Mouse (Mus musculus) frontal cortex, adult 2 months (tissue): Measurements from ENCODE around the gene Scgb2b20. TPM values are rescaled to one million over a fixed set of nuclear protein-coding genes. Genes with fewer than 3 reads are reported as not detected.
"Not testable (repeated sequence)": the region's sequence is repeated elsewhere in the genome, so short reads cannot be mapped to it uniquely, and the experiment has no call there.

Experiments
- DNase-seq, 2 experiments: peaks; one replicate each; pipeline ENCODE4 v3.0.0; 2022; ENCODE audit warnings: low spot score in 1 of 2; ENCODE audit errors: extremely low spot score in 1 of 2
- polyA plus RNA-seq: library from polyadenylated mRNA; depleted of rRNA; stranded (reverse); fragments of >200 nt; gene quantifications from 2 replicates; pipeline ENCODE4 v1.2.3, GENCODE M21; 2012; rRNA removed

Scgb2b20 gene
- not detected in 2 replicates for polyA plus RNA-seq

DNA sequence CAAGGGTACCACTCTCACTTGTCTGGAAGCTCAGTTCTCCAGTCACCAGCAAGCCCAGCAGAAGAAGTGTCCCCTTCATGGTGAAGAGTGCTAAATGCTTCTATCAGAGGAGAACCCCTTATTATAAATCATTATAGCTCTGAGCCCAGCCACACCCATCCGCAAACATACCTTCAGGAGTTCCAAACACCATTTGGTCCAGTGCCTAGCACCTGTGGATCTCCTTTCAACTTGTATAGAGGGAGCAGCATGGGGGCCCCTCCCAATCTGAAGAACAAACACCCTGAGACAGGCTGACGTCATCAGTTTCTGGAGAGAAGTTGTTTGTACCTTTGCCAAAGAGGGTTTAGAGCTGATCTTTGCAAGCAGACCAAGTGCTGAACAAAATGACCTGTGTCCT lies at the start of gene Scgb2b20:
TSS of gene Scgb2b20 (minus strand) at position 101 of the 400 bp plus-strand sequence.
- DNase-seq: not testable (repeated sequence)

DNA sequence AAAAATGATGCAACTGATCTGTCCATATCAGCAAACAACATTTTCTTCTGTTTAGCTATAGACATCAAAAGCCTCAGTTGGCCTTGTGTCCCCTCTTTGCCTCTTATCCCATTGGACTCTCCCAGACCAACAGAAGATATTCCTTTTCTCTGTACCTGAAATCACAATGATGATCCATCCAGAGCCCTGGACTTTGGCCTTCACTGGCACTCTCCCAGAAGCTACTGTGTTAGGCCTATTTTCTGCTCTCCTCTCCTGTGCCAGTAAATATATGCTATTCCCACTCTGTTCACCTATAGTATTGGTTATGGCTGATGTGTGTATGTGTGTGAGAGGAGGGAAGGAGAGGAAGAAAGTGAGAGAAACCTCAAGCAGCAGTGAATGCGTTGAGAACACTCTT lies 43.6 kb upstream of the Scgb2b20 start:
- DNase-seq: not testable (repeated sequence)

DNA sequence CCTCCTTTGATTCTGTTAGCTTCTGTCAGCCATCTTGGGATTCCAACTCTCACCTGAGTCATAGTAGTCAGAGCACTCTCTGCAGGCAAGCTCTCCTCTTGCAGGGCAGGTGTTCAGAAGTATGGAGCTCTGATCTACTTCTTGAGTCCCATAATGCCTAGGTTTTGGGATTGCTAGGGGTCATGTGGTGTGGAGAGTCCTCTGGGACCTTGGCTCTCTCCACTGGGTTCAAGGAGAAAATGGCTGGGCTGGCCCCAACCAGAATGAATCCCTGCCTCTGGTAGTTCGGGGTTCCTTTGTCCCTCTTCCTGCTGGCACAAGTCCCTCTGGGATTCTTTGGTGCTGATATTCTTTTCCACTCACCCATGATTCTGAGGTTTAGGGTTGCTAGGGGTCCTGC lies 35.5 kb upstream of the Scgb2b20 start:
- no peak for DNase-seq

DNA sequence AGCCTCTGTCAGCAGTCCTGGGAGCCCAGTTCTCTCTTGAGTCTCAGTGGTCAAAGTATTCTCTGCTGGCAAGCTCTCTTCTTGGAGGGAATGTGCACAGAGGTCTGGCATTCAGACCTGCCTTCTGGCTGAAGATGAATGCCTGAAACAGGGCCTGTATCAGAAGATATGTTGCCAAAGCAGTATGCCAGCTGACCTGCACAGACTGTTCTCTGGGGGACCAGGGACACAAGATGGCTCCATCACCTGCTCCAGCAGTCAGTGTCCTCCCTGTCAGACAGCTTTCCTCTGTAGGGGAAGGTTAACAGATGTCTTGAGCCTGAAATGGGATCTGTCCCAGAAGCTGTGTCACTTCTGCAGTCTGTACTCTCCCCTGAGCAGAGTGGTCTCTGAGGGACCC lies 33.6 kb upstream of the Scgb2b20 start:
- DNase-seq: not testable (repeated sequence)

DNA sequence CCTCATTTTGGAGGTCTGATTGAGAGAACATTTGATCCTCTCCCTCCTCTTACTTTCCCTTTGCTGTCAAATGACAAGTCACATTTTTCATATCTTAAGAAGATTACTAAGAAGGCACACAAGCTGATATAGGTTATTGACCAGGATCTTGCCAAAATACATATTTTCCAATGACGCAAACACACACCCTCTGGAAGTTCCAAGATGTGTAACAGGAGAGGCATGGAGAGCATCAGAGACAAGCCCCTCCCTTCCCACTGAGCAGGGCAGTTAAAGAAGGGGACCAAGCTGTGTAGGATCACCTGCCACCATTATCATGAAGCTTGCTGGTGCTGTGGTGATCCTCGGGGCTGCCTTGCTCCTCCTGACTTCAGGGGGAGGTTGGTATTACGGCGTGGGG lies 6.8 kb upstream of the Scgb2b20 start, which contains the start of gene Scgb1b20:
TSS of gene Scgb1b20 (plus strand) at position 301 of the 400 bp plus-strand sequence.
- DNase-seq: not testable (repeated sequence)

Other genes with a start within 250 kb of the Scgb2b20 start
- not detected in 2 replicates for gene Scgb2b18, start 192.5 kb downstream of the Scgb2b20 start, polyA plus RNA-seq
- gene Scgb1b18, start 180.8 kb downstream of the Scgb2b20 start, polyA plus RNA-seq: not detected in 2 replicates
- not detected in 2 replicates for gene Scgb2b19, start 86.0 kb downstream of the Scgb2b20 start, polyA plus RNA-seq
- not detected in 2 replicates for gene Scgb1b19, start 79.0 kb downstream of the Scgb2b20 start, polyA plus RNA-seq
- gene Scgb1b20, start 6.9 kb upstream of the Scgb2b20 start, polyA plus RNA-seq: not detected in 2 replicates
- gene Scgb2b21, start 154.1 kb upstream of the Scgb2b20 start, polyA plus RNA-seq: not detected in 2 replicates